Mouse (Mus musculus): ENCODE measurements at regions not wholly inside any gene's neighbourhood (a gene's known extent, or its start where the extent isn't known, plus 50 kb on each side); places are given as distances from the start of the nearest gene placed in this dataset.

DNA sequence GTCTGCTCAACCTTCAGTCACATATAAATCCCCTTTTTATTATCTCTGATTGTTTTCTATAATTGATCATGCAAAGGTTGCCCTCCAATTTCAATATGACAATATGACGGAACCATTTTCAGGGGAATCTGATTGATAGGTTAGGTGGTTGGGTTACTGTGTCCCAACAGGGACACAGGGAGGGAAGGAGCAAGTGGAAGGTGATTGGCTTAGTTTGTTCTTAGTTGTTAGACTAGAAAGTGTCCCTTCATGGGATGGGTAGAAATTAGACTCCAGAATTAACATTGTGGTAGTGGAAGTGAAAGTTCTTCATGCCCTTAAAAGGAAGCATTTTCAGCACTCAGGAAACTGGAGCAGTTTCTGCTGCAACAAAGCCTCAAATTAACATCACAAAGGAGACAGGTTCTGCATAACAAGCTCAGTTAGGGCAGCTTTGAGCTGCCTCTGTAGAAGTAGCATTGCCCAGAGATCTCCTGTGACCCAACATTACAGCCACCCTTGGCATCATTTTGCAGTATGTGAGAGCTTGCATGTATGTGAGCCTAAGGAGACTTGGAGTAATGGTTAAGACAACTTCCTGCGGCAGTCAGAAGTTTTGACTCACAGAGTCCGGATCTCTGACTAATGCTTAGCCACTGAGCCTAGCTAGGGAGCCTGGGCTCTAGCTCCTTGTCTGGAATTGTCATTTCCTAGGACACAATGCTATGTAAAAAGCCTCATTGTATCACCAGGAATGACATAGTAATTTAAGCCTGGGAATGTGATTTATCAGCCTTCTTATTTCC lies 186.1 kb upstream of the Kcnj16 start:
- no peak overlapping the region for H3K4me2 ChIP-seq
- no peak overlapping the region for H3K9ac ChIP-seq (ENCODE audit: low read length)
- H3K36me3 ChIP-seq (ENCODE audit: control insufficient read depth, insufficient read depth, low read length) = no peaks in the 10 kb centered on the region
- H3K4me1 ChIP-seq (ENCODE audit: control insufficient read depth, insufficient read depth, low read length) = peaks cover 5% of the 10 kb centered on the region; the same call in 1 of the 2 replicates
- peak; percentile 87 for DNase-seq (ENCODE audit: low spot score, missing footprints)
- H3K27ac ChIP-seq (ENCODE audit: low read depth, low read length) = no peak overlapping the region
- H3K9me3 ChIP-seq (ENCODE audit: control insufficient read depth, low read length) = no peaks in the 10 kb centered on the region
- no peak overlapping the region for H3K4me3 ChIP-seq (ENCODE audit: low read depth, low read length)
- ATAC-seq (ENCODE audit: low FRiP score) = peak; percentile 84
- no peaks in the 10 kb centered on the region for H3K27me3 ChIP-seq (ENCODE audit: control insufficient read depth, insufficient read depth, low read length)
- 35% methylated on average over 3 of the region's 3 CpGs for WGBS

- DNase-seq (ENCODE audit: low spot score, missing footprints) (no peak), ATAC-seq (ENCODE audit: low FRiP score) (no peak)
- Histone ChIP-seq H3K9me3 (ENCODE audit: control insufficient read depth, low read length) (no peaks in the 10 kb centered on the region), H3K27ac (ENCODE audit: low read depth, low read length) (no peak overlapping the region), H3K27me3 (ENCODE audit: control insufficient read depth, insufficient read depth, low read length) (no peaks in the 10 kb centered on the region), H3K4me1 (ENCODE audit: control insufficient read depth, insufficient read depth, low read length) (no peaks in the 10 kb centered on the region), H3K36me3 (ENCODE audit: control insufficient read depth, insufficient read depth, low read length) (no peaks in the 10 kb centered on the region), H3K4me3 (ENCODE audit: low read depth, low read length) (no peak overlapping the region), H3K4me2 (no peak overlapping the region), H3K9ac (ENCODE audit: low read length) (no peak overlapping the region)
- 90% methylated on average over 4 of the region's 4 CpGs for WGBS
Observed at GRCm38 (mm10) chr11:110789537-110789936, 178.3 kb upstream of the Kcnj16 start.

DNA sequence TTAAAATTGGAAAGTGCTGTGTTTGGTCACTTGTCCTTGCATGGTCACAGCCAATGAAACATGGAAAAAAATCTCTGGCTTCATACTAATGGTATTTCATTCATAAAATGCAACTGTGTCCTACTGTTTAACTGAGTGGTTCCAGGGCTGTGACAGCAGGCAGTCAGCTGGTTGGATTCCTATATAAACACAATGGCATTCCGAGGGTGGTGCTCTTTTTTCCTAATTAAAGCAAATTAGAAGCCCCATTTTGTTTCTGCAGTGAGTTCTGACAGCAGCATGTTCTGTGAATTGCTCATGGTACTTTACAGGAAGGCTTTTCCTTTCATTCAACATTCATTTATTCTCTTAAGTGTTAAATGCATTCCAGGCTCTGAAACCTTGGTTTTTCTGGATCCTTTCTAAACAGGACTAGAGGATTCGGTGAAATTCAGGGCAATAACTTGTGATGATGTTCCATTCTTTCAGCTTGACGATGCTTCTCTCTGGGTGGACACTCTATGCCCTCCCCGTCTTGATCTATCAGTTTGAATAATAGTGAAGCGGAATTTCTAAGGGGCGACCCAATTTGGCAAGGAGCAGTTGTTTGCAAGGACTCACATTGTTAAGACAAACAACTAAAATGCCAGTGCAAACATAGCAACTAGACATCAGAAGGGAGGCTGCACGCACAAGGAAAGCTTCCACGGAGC lies 167.8 kb upstream of the Kcnj16 start:
- Histone ChIP-seq H3K27me3 (ENCODE audit: control insufficient read depth, insufficient read depth, low read length) (no peaks in the 10 kb centered on the region), H3K4me3 (ENCODE audit: low read depth, low read length) (no peak overlapping the region), H3K9me3 (ENCODE audit: control insufficient read depth, low read length) (no peaks in the 10 kb centered on the region), H3K4me2 (no peak overlapping the region), H3K4me1 (ENCODE audit: control insufficient read depth, insufficient read depth, low read length) (no peaks in the 10 kb centered on the region), H3K27ac (ENCODE audit: low read depth, low read length) (no peak overlapping the region), H3K9ac (ENCODE audit: low read length) (no peak overlapping the region), H3K36me3 (ENCODE audit: control insufficient read depth, insufficient read depth, low read length) (no peaks in the 10 kb centered on the region)
- ATAC-seq (ENCODE audit: low FRiP score) = no peak
- 68% methylated on average over 8 of the region's 8 CpGs for WGBS
- peak; percentile 79 for DNase-seq (ENCODE audit: low spot score, missing footprints)

- Histone ChIP-seq H3K4me3 (ENCODE audit: low read depth, low read length) (no peak overlapping the region), H3K4me1 (ENCODE audit: control insufficient read depth, insufficient read depth, low read length) (no peaks in the 10 kb centered on the region), H3K4me2 (no peak overlapping the region), H3K27ac (ENCODE audit: low read depth, low read length) (no peak overlapping the region), H3K9me3 (ENCODE audit: control insufficient read depth, low read length) (no peaks in the 10 kb centered on the region), H3K36me3 (ENCODE audit: control insufficient read depth, insufficient read depth, low read length) (no peaks in the 10 kb centered on the region), H3K9ac (ENCODE audit: low read length) (no peak overlapping the region), H3K27me3 (ENCODE audit: control insufficient read depth, insufficient read depth, low read length) (no peaks in the 10 kb centered on the region)
- 91% methylated on average over 7 of the region's 7 CpGs for whole genome bisulfite sequencing
- ATAC-seq (ENCODE audit: low FRiP score) (no peak), DNase-seq (ENCODE audit: low spot score, missing footprints) (peak; percentile 67)
Observed at GRCm38 (mm10) chr11:110802013-110802412, 165.8 kb upstream of the Kcnj16 start.

DNA sequence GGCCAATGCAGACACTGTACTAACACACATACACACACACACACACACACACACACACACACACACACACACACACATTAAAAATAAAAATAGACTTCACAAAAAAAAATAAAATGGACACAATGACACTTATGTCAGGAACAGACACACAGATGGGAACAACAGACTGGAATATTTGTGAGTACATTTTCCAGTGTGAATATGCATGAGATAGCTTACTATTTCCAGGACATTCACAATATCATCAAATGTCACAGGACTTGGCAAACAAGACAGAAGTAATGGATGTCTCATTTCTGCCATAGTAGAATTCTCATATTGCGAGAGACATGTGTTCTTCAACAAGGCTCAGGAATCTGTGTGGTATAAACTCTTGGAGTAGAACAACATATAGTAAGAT lies 163.8 kb upstream of the Kcnj16 start:
- H3K9me3 ChIP-seq (ENCODE audit: control insufficient read depth, low read length) = no peaks in the 10 kb centered on the region
- H3K9ac ChIP-seq (ENCODE audit: low read length) = no peak overlapping the region
- no peak overlapping the region for H3K4me3 ChIP-seq (ENCODE audit: low read depth, low read length)
- 84% methylated on average over 1 of the region's 1 CpGs for WGBS
- no peak for DNase-seq (ENCODE audit: low spot score, missing footprints)
- ATAC-seq (ENCODE audit: low FRiP score) = no peak
- no peak overlapping the region for H3K27ac ChIP-seq (ENCODE audit: low read depth, low read length)
- no peak overlapping the region for H3K4me2 ChIP-seq
- no peaks in the 10 kb centered on the region for H3K36me3 ChIP-seq (ENCODE audit: control insufficient read depth, insufficient read depth, low read length)
- H3K4me1 ChIP-seq (ENCODE audit: control insufficient read depth, insufficient read depth, low read length) = no peaks in the 10 kb centered on the region
- H3K27me3 ChIP-seq (ENCODE audit: control insufficient read depth, insufficient read depth, low read length) = no peaks in the 10 kb centered on the region

DNA sequence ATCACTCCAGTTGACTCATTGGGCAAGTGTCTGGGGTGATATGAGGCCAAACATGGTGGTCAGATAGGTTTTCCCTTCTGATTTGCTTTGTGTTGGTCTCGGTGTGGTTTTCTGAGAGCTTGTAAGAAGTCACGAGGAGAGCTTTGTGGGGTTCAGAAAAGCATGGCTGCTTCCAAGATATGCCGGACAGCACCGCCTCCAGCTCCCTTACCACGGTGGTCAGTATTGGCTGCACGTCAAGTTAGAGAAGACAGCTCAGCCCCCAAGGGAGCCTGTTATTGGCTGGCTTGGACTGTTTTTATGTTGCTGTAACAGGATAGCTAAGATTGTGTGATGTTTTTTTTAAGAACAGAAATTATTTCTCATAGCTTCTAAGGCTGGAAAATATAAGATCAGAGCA lies 154.7 kb upstream of the Kcnj16 start:
- Histone ChIP-seq H3K9ac (ENCODE audit: low read length) (no peak overlapping the region), H3K27ac (ENCODE audit: low read depth, low read length) (no peak overlapping the region), H3K4me2 (no peak overlapping the region), H3K27me3 (ENCODE audit: control insufficient read depth, insufficient read depth, low read length) (no peaks in the 10 kb centered on the region), H3K36me3 (ENCODE audit: control insufficient read depth, insufficient read depth, low read length) (no peaks in the 10 kb centered on the region), H3K4me1 (ENCODE audit: control insufficient read depth, insufficient read depth, low read length) (no peaks in the 10 kb centered on the region), H3K4me3 (ENCODE audit: low read depth, low read length) (no peak overlapping the region), H3K9me3 (ENCODE audit: control insufficient read depth, low read length) (no peaks in the 10 kb centered on the region)
- 93% methylated on average over 6 of the region's 6 CpGs for WGBS
- DNase-seq (ENCODE audit: low spot score, missing footprints) = no peak
- ATAC-seq (ENCODE audit: low FRiP score) = no peak

- Histone ChIP-seq H3K36me3 (ENCODE audit: control insufficient read depth, insufficient read depth, low read length) (no peaks in the 10 kb centered on the region), H3K4me3 (ENCODE audit: low read depth, low read length) (no peak overlapping the region), H3K27ac (ENCODE audit: low read depth, low read length) (no peak overlapping the region), H3K4me2 (no peak overlapping the region), H3K27me3 (ENCODE audit: control insufficient read depth, insufficient read depth, low read length) (no peaks in the 10 kb centered on the region), H3K9ac (ENCODE audit: low read length) (no peak overlapping the region), H3K4me1 (ENCODE audit: control insufficient read depth, insufficient read depth, low read length) (no peaks in the 10 kb centered on the region), H3K9me3 (ENCODE audit: control insufficient read depth, low read length) (no peaks in the 10 kb centered on the region)
- 90% methylated on average over 9 of the region's 9 CpGs for WGBS
- no peak for ATAC-seq (ENCODE audit: low FRiP score)
- DNase-seq (ENCODE audit: low spot score, missing footprints) = no peak
Observed at GRCm38 (mm10) chr11:110814732-110815131, 153.1 kb upstream of the Kcnj16 start.

DNA sequence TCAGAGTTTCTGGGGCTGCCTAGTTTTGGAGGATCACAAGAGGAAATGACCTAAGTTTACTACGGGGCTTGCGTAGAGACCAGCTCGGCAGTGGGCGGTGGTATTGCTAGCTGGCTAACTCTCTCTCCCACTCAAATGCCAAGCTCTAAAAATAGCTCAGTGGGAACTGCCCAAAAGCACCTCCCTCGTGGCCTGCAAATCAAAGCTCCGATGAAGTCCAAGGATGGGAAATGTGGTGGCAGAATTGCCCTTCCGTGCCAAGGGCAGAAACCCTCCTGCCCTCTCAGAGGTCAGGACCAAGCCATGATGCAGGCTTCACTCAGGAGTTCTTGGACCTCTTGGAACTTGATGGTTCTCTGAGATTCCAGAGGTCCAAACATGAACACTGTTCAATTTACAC lies 152.6 kb upstream of the Kcnj16 start:
- Histone ChIP-seq H3K36me3 (ENCODE audit: control insufficient read depth, insufficient read depth, low read length) (no peaks in the 10 kb centered on the region), H3K9ac (ENCODE audit: low read length) (no peak overlapping the region), H3K9me3 (ENCODE audit: control insufficient read depth, low read length) (no peaks in the 10 kb centered on the region), H3K27me3 (ENCODE audit: control insufficient read depth, insufficient read depth, low read length) (no peaks in the 10 kb centered on the region), H3K4me1 (ENCODE audit: control insufficient read depth, insufficient read depth, low read length) (no peaks in the 10 kb centered on the region), H3K27ac (ENCODE audit: low read depth, low read length) (no peak overlapping the region), H3K4me2 (no peak overlapping the region), H3K4me3 (ENCODE audit: low read depth, low read length) (no peak overlapping the region)
- DNase-seq (ENCODE audit: low spot score, missing footprints) = no peak
- ATAC-seq (ENCODE audit: low FRiP score) = no peak
- WGBS = 91% methylated on average over 7 of the region's 7 CpGs

DNA sequence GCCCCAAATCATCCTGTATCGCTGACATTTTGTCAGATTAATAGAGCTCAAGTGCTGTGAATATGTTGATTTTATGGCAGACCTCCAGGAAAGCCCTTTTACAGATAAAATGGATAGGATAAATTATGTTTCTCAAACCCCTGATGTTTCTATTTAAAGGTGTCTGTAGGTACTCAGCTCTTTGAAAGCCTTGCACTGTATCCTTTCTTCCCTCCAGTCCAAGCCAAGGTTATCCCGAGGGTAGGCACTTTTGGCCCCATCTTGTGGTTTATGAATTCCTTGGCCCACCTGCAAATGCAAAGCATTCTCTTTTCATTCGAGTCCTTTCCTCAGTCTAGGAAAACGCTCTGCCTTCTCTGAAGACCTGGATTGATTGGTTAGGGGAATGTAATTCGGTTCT lies 139.2 kb upstream of the Kcnj16 start:
- 78% methylated on average over 5 of the region's 5 CpGs for WGBS
- no peaks in the 10 kb centered on the region for H3K9me3 ChIP-seq (ENCODE audit: control insufficient read depth, low read length)
- no peak overlapping the region for H3K9ac ChIP-seq (ENCODE audit: low read length)
- no peak overlapping the region for H3K4me2 ChIP-seq
- no peak for ATAC-seq (ENCODE audit: low FRiP score)
- H3K27me3 ChIP-seq (ENCODE audit: control insufficient read depth, insufficient read depth, low read length) = no peaks in the 10 kb centered on the region
- no peak for DNase-seq (ENCODE audit: low spot score, missing footprints)
- no peak overlapping the region for H3K27ac ChIP-seq (ENCODE audit: low read depth, low read length)
- H3K4me3 ChIP-seq (ENCODE audit: low read depth, low read length) = no peak overlapping the region
- H3K4me1 ChIP-seq (ENCODE audit: control insufficient read depth, insufficient read depth, low read length) = no peaks in the 10 kb centered on the region
- no peaks in the 10 kb centered on the region for H3K36me3 ChIP-seq (ENCODE audit: control insufficient read depth, insufficient read depth, low read length)
